ENCODE assay signal across 17 mouse cellular contexts in genomic region chr11:31732342-31732741, GRCm38 (mm10).
DNase-seq lines count a peak whose midpoint lies in the region; ATAC-seq and TF ChIP-seq lines count a peak whose summit lies in the region.
"Had no signal": no experiment of that assay in that cellular context is flagged by ENCODE, and none has a peak within 500 bp of the region (broad histone marks: within the 10 kb centered on the region; RNA-seq: fewer than 3 reads in every experiment).

No protein-coding gene starts in this region.

- no peak overlapping the region for H3K27ac ChIP-seq in intestine, embryonic 16.5 days (ENCODE audit: low read length)
- H3K27ac ChIP-seq in intestine, postnatal 0 days (ENCODE audit: low read depth, low read length) = no peak overlapping the region
- peak overlapping the region; percentile 9 for H3K27ac ChIP-seq in bone marrow macrophage, adult 2 months (ENCODE audit: insufficient read depth, low read depth, low read length)
- H3K27ac ChIP-seq in liver, embryonic 14.5 days = no peak overlapping the region
- H3K27ac ChIP-seq: embryonic facial prominence, embryonic 13.5 days; neural tube, embryonic 12.5 days had no signal

- no peak overlapping the region for H3K4me3 ChIP-seq in intestine, embryonic 16.5 days (ENCODE audit: low read length)
- no peak overlapping the region for H3K4me3 ChIP-seq in intestine, postnatal 0 days (ENCODE audit: low read depth, low read length)
- H3K4me3 ChIP-seq in bone marrow macrophage, adult 2 months (ENCODE audit: insufficient read depth, low read length) = no peak overlapping the region
- no peak overlapping the region for H3K4me3 ChIP-seq in liver, embryonic 14.5 days (ENCODE audit: insufficient read depth in 1 of 2, low read depth in 2 of 2, low read length in 2 of 2)
- H3K4me3 ChIP-seq: embryonic facial prominence, embryonic 13.5 days; neural tube, embryonic 12.5 days had no signal

- H3K27me3 ChIP-seq in intestine, embryonic 16.5 days (replicated peaks; ENCODE audit: control insufficient read depth, insufficient read depth, low read length) = no peaks in the 10 kb centered on the region
- H3K27me3 ChIP-seq in intestine, postnatal 0 days (replicated peaks; ENCODE audit: control insufficient read depth, insufficient read depth, low read length) = no peaks in the 10 kb centered on the region
- no peaks in the 10 kb centered on the region for H3K27me3 ChIP-seq in liver, embryonic 14.5 days (ENCODE audit: control insufficient read depth, insufficient read depth, low read length)
- H3K27me3 ChIP-seq in splenic B cell, adult 2 months (ENCODE audit: control insufficient read depth, insufficient read depth, low read length, poor library complexity, severe bottlenecking) = no peaks in the 10 kb centered on the region
- H3K27me3 ChIP-seq: embryonic facial prominence, embryonic 13.5 days; neural tube, embryonic 12.5 days; Patski had no signal

- TF ChIP-seq CTCF in intestine, postnatal 0 days (IDR thresholded peaks at IDR 0.05; ENCODE audit: low read depth) = no peak
- no peak for TF ChIP-seq CTCF in bone marrow macrophage, adult 2 months (IDR thresholded peaks at IDR 0.05; ENCODE audit: low read depth, low read length)
- no peak for TF ChIP-seq CTCF in liver, embryonic 14.5 days (IDR thresholded peaks at IDR 0.05; ENCODE audit: low read depth)

- 0 out of 2 replicates have a peak, but pooled peaks have one; percentile 28 for ATAC-seq in intestine, embryonic 16.5 days
- no peak for ATAC-seq in intestine, postnatal 0 days
- 0 out of 2 replicates have a peak, but pooled peaks have one; percentile 16 for ATAC-seq in liver, embryonic 14.5 days (ENCODE audit: insufficient read depth)
- ATAC-seq: CD4-positive, CD25-positive, alpha-beta regulatory T cell, adult 4 months; midbrain, embryonic 16.5 days; Patski had no signal

- H3K36me3 ChIP-seq in intestine, embryonic 16.5 days (ENCODE audit: control insufficient read depth, insufficient read depth, low read length) = no peaks in the 10 kb centered on the region
- H3K36me3 ChIP-seq in intestine, postnatal 0 days (ENCODE audit: control insufficient read depth, insufficient read depth) = no peaks in the 10 kb centered on the region
- no peaks in the 10 kb centered on the region for H3K36me3 ChIP-seq in liver, embryonic 14.5 days (replicated peaks; ENCODE audit: control insufficient read depth, insufficient read depth, low read depth)
- no peaks in the 10 kb centered on the region for H3K36me3 ChIP-seq in splenic B cell, adult 2 months (ENCODE audit: control insufficient read depth, insufficient read depth, low read length, poor library complexity, severe bottlenecking)
- H3K36me3 ChIP-seq: embryonic facial prominence, embryonic 13.5 days; neural tube, embryonic 12.5 days had no signal

- no peak overlapping the region for H3K9ac ChIP-seq in intestine, embryonic 16.5 days (ENCODE audit: low read depth, low read length)
- no peak overlapping the region for H3K9ac ChIP-seq in intestine, postnatal 0 days (ENCODE audit: low read depth, low read length)
- H3K9ac ChIP-seq in liver, embryonic 14.5 days (replicated peaks) = no peak overlapping the region
- H3K9ac ChIP-seq: embryonic facial prominence, embryonic 13.5 days; neural tube, embryonic 12.5 days had no signal

- TF ChIP-seq EP300 in liver, embryonic 14.5 days (IDR thresholded peaks at IDR 0.05; ENCODE audit: low read depth) = no peak

- 64% methylated on average over 3 of the region's 3 CpGs for WGBS in intestine, embryonic 16.5 days
- WGBS in intestine, postnatal 0 days = 59% methylated on average over 3 of the region's 3 CpGs
- 6% methylated on average over 3 of the region's 3 CpGs for WGBS in liver, embryonic 14.5 days (ENCODE audit: insufficient replicate concordance)

- no peak for DNase-seq in liver, embryonic 14.5 days (ENCODE audit: low read depth in 3 of 3, low spot score in 3 of 3)
- peak; percentile 15 for DNase-seq in splenic B cell, adult 2 months (ENCODE audit: low read depth, low spot score)
- no peak for DNase-seq in cerebellum, postnatal 4 days (ENCODE audit: low spot score in 2 of 2)
- DNase-seq in thymus, postnatal 10 days (ENCODE audit: low spot score in 2 of 2) = no peak
- DNase-seq: cerebellum, adult 11 months; gastrocnemius, postnatal 36 days; heart, postnatal 10 days; kidney, postnatal 14 days; right cerebral cortex, postnatal 14 days had no signal

- no peaks in the 10 kb centered on the region for H3K9me3 ChIP-seq in intestine, embryonic 16.5 days (ENCODE audit: control insufficient read depth, low read length)
- no peaks in the 10 kb centered on the region for H3K9me3 ChIP-seq in intestine, postnatal 0 days (ENCODE audit: control insufficient read depth)
- H3K9me3 ChIP-seq in liver, embryonic 14.5 days (ENCODE audit: control insufficient read depth, low read length) = no peaks in the 10 kb centered on the region
- H3K9me3 ChIP-seq: embryonic facial prominence, embryonic 13.5 days; neural tube, embryonic 12.5 days had no signal

- no peak overlapping the region for H3K4me2 ChIP-seq in intestine, embryonic 16.5 days (ENCODE audit: low read depth, low read length)
- no peak overlapping the region for H3K4me2 ChIP-seq in intestine, postnatal 0 days (replicated peaks; ENCODE audit: low read depth)
- no peak overlapping the region for H3K4me2 ChIP-seq in liver, embryonic 14.5 days (ENCODE audit: low read depth)
- H3K4me2 ChIP-seq: embryonic facial prominence, embryonic 13.5 days; neural tube, embryonic 12.5 days had no signal

- H3K4me1 ChIP-seq in intestine, embryonic 16.5 days (ENCODE audit: control insufficient read depth, insufficient read depth, low read length) = no peaks in the 10 kb centered on the region
- H3K4me1 ChIP-seq in intestine, postnatal 0 days (replicated peaks; ENCODE audit: control insufficient read depth, insufficient read depth, low read length) = no peaks in the 10 kb centered on the region
- H3K4me1 ChIP-seq in bone marrow macrophage, adult 2 months (ENCODE audit: control insufficient read depth, insufficient read depth, low read length) = peaks cover 43% of the 10 kb centered on the region
- peaks cover 0 to 13% of the 10 kb centered on the region in 2 experiments; a peak in 2 of 4 replicates for H3K4me1 ChIP-seq in liver, embryonic 14.5 days (replicated peaks; ENCODE audit: control insufficient read depth in 2 of 2, insufficient read depth in 2 of 2, low read length in 1 of 2)

- TF ChIP-seq POLR2A in bone marrow macrophage, adult 2 months (IDR thresholded peaks at IDR 0.05; ENCODE audit: borderline replicate concordance, low read depth, low read length) = no peak
